Mouse (Mus musculus) left cerebral cortex, postnatal 4 days (tissue): ENCODE measurements around the gene Mxd4. TPM values are rescaled to one million over a fixed set of nuclear protein-coding genes. Genes with fewer than 3 reads are reported as not detected.
A peak's percentile ranks its signal among the peaks of the same experiment; 100 is the strongest.

ENCODE experiments used
- DNase-seq: peaks from one replicate; pipeline ENCODE4 v3.0.0-alpha.2; 2022
- intact Hi-C: fragments of 180-260 bp; cut with DNase I; formaldehyde crosslinking; loops from one replicate; pipeline ENCODE4 v1.15.1; 2025
- total RNA-seq, 2 experiments: library from RNA; stranded (reverse); gene quantifications; 2 replicates each; pipeline ENCODE4 v1.2.3; 2021

Mxd4 gene
- total RNA-seq, 2 experiments from 2014 or later = 60.6 to 65.7 TPM

DNA sequence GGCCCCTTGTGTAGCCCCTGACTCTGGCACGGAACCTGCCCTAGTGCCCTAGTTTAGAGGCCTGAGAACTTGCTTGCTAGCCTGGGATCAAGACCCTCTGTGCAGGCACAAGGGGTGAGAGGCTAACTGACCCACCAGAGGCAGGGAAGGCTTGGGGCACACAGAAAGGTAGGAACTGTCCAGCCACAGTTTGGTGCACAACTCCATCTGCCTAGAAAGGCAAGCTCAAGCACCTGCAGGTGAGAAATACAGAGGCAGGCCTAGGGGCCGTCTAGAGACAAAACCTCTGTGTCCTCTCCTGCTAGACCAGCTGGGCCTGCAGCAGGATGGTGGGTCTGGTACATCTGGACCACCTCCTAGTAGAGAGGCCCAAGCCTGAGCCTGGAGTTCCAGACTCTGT is 13.5 kb downstream of the Mxd4 start:
- DNase-seq = no peak
- intact Hi-C loops = no loop called here

- no peak for DNase-seq
- intact Hi-C loops = no loop called here
Measured at GRCm38 (mm10) chr5:34170726-34171125, 16.8 kb downstream of the Mxd4 start.

DNA sequence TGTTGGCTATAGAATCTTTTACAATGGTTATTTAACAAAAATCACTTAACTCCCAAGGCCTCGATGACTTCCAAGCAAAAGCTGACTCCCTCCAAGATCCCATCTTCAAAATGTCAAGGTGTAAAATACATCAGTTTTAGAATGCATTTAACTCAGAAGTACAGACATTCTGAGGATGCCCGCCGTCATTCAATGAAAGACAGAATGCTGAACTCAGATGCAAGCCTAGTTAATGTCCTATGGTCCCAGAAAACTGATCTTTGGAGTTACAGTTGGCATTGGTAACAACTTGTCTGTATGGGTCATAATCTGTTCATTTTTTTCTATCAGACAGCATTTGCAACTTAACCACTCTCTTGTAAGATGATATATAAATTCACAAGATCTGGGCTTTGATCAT is 17.6 kb downstream of the Mxd4 start:
- DNase-seq = no peak
- intact Hi-C loops = loop anchor here (10.0 kb wide), 1 partner anchor 175 kb away; the partner anchor contains the start of gene Nat8l

GRCm38 (mm10) chr5:34168950-34169891 is 18.3 kb downstream of the Mxd4 start, which contains the start of the genes Poln and Haus3:
Poln (minus strand) TSS chr5:34169448.
Haus3 (minus strand) TSS chr5:34169527.
- intact Hi-C loops = loop anchor here (10.0 kb wide), 1 partner anchor 174 kb away; the partner anchor contains the start of gene Nat8l
- peak; percentile 99 for DNase-seq

GRCm38 (mm10) chr5:34167857-34168256 is 19.7 kb downstream of the Mxd4 start:
- no peak for DNase-seq
- intact Hi-C loops = loop anchor here (10.0 kb wide), 1 partner anchor 173 kb away; the partner anchor contains the start of gene Nat8l

DNA sequence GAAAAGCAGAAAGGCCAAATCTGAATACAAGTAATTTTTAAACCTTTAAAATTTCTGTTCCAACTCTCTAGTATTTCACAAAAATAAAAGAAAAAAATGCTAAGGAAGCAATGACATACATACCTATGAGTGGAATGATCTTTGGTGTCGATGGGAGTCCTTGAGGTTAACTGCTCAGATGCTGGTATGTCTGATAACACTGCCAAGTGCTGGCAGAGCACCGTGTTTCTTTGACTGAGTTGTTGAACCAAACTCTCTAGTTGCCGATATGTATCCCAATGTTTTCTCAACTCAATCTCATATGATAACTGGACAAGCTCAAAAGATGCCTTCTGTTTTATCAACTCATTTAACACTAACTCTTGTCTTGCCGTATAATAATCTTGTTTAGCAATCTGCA is 21.7 kb downstream of the Mxd4 start:
- intact Hi-C loops = loop anchor here (10.0 kb wide), 1 partner anchor 171 kb away; the partner anchor contains the start of gene Nat8l
- DNase-seq = no peak

GRCm38 (mm10) chr5:34148476-34148875 is 39.0 kb downstream of the Mxd4 start:
- intact Hi-C loops = no loop called here
- no peak for DNase-seq

GRCm38 (mm10) chr5:34147554-34147953 is 40.0 kb downstream of the Mxd4 start:
- intact Hi-C loops = no loop called here
- DNase-seq = no peak

- peak; percentile 26 for DNase-seq
- intact Hi-C loops = no loop called here
Measured at GRCm38 (mm10) chr5:34139751-34140150, 47.8 kb downstream of the Mxd4 start.

- intact Hi-C loops = no loop called here
Measured at GRCm38 (mm10) chr5:34132731-34133130, 54.8 kb downstream of the Mxd4 start.

GRCm38 (mm10) chr5:34124131-34124530 is 63.4 kb downstream of the Mxd4 start:
- DNase-seq = no peak
- intact Hi-C loops = no loop called here

More at GRCm38 (mm10) chr5:34132731-34133130, 54.8 kb downstream of the Mxd4 start:
- no peak for DNase-seq

Other genes starting within 250 kb of the Mxd4 start
- gene Gm1673, start 204.3 kb downstream of the Mxd4 start, total RNA-seq = 100 to 1,000 TPM; 238 to 239 TPM
- gene Nat8l, start 191.7 kb downstream of the Mxd4 start, total RNA-seq = 10 to 100 TPM; 40.4 to 41.3 TPM
- gene Poln, start 18.3 kb downstream of the Mxd4 start, total RNA-seq = 1 to 10 TPM in 1 of 2 experiments, under 1 TPM in 1; 0.68 to 1.7 TPM
- 1 to 10 TPM; 5.8 to 7.4 TPM for gene Haus3, start 18.2 kb downstream of the Mxd4 start, total RNA-seq
- 10 to 100 TPM; 18.7 to 19.9 TPM for gene Zfyve28, start 100.7 kb upstream of the Mxd4 start, total RNA-seq
- under 1 TPM; 0.30 to 0.38 TPM for gene Cfap99, start 100.9 kb upstream of the Mxd4 start, total RNA-seq
- gene Rnf4, start 148.6 kb upstream of the Mxd4 start, total RNA-seq = 100 to 1,000 TPM; 102 to 103 TPM
- gene Fam193a, start 182.2 kb upstream of the Mxd4 start, total RNA-seq = 10 to 100 TPM; 62.9 to 63.4 TPM